Mouse (Mus musculus) right cerebral cortex, postnatal 10 days (tissue): ENCODE measurements around the gene Zfp819.
A peak's percentile ranks its signal among the peaks of the same experiment; 100 is the strongest.

Experiments
- DNase-seq, 2 experiments: peaks; one replicate each; pipeline ENCODE4 v3.0.0; 2021; ENCODE audit warnings: low spot score in 2 of 2

Zfp819 gene

DNA sequence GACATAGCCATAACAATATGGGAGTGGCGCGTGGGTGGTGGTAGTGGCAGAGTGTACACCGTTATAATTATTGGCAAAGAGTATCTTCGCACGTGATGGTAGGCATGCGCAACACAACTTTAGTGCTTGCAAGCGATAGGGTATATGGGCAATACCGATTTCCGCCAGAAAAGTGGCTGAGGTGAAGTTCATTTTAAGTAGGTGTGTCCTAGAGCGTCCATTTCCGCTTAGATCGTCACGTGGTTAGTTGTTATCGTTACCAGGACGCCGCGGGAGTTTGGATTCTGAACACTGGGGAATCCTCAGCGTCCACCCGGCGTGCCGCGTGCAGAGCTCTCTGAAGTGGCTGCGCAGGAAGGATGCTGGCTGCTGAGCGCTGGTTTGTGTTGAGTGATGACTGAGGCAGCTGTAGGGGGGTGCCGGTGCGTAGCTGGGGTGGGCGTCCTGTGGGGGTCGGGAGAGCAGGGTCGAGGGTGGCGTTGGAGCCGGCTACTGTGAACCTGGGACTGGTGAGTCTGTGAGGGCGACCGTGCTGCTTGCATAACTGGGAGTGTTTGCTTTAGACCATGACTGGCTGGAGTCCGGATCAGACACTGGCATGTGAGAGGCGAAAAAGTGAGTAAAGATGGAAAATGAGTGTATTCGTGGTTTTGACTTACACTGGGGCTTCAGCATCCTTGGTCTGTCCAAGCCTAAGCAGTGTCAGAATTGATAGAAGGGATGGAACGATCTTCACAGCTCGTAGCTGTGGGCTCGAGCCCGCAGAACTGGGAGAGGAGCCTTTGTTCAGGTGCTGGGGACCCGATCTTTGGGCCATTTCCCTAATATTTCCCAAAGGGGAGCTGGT lies at the start of gene Zfp819:
Gene Zfp819, plus strand, starts transcription at position 274 of the 847 bp plus-strand sequence.
- peak; percentile 85 to 91 for DNase-seq

DNA sequence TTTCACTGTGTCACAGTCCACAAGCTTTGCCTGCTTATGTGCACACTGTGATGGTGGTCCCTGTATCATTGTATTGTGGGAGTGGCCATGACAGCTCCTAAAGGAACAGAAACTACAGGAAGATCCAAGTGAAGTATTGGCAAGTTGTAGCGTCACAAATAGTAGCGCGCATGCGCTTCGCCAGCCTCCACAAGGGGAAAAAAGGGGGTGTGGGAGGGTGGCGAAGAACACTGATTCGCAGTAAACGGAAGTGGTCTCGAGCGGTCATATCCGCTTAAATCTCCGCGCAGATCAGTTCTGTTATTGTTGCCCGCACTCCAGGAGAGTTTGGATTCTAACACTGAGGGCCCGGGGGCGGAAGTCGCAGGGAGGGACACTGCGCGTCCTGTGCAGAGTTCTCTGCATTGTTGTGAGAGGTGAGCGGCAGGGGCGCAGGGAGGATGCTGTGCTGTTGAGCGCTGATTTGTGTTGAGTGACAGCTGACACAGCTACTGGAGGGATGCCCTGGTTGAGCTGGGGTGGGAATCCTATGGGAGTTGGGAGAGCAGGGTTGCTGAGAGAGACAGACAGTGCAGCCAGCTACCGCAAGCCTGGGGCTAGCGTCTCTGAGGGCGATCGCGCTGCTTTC lies 44.8 kb upstream of the Zfp819 start, which contains the start of gene Zfp658:
Gene Zfp658, plus strand, starts transcription at position 251 of the 628 bp plus-strand sequence.
- peak; percentile 95 for DNase-seq

DNA sequence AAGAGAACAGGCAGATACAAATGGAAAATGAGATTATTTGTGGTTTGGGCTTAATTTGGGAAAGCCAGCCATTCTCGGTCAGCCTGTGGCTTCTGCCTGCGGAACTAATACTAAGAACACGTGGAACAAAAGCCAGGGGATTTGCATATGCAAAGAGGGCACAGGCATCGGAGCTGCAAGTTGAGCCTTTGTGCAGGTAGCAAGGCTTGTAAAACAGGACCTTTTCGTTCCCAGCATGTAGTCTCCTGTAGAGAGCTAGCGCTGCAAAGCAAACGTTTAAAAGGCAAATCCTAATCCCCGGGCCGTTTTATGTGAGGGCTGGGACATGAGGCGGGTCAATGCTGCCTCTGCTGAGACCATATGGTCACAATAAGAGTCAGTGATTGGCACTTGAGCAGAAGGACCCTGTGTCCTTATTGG lies 44.3 kb upstream of the Zfp819 start:
- DNase-seq: peak in 1 of 2 experiments; percentile 25

DNA sequence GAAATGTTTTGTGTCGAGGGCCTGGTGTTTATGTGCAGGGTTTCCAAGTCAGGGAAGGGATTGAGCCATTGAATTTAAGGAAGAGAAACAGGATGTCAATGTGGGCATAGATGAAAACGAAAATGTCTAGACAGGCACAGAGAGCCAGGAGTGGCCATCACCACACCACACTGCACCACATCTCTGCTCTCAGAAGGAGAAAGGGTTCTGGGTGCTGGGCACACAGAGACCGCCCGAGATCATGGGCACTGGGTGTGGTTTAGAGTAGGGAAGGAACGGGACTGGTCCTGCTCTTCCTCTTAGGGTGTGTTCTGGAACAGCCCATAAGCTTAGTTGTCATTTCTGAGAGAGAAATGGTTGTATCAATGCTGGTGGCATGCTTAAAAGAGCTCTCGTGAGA lies 43.7 kb upstream of the Zfp819 start:
- DNase-seq: no peak

DNA sequence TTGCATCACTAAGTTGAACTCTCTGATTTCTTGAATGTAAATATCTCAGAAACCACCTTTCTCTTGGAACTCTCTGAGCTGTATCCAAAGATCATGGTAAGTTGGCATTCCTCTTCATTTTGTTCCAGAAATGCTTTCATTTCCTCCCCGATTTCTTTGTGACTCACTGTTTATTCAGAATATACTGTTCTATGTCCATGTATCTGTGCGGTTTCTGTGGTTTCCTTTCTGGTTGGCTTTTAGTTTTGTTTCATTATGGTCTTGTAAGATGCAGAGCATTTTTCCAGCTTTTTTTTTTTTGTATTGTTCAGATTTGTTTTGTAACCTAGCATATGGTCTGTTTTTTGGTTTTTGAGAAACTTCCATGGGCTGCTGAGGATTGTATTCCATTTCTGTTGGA lies 35.8 kb upstream of the Zfp819 start:
- no peak for DNase-seq

DNA sequence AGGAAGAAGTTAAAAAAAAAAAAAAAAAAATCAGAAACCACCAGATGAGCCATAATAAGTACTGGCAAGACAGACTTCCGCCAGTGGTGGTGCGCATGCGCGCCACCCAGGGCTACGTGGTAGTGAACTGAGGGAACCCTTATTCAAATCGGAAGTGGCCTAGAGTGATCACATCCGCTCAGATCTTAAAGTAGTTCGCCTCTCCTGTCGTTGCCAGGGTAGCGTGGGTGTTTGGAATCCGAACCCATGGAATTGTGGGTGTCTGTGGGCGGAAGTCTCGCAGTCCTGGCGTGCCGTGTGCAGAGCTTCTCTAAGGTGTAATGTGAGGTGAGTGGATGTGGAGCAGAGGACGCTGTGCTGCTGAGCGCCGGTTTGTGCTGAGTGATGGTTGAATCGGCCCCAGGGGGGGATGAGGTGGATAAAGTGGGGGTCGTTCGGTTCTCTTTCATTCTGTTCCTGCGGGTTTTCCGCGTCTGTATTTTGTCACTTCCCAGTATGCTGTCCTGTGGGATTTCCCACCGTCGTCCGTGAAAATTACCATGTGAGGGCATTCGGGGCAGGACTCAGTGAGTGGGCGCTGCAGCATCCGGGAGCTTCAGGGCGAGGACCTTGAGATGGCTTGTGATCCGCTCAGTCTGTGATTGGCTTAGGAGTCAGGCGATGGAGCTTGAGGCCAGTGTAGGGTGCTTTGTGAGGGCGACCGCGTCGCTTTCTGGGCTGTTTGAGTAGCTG lies 27.4 kb upstream of the Zfp819 start, which contains the start of gene Zfp719:
Gene Zfp719, plus strand, starts transcription at position 171 of the 732 bp plus-strand sequence.
- DNase-seq: peak; percentile 97 to 98

DNA sequence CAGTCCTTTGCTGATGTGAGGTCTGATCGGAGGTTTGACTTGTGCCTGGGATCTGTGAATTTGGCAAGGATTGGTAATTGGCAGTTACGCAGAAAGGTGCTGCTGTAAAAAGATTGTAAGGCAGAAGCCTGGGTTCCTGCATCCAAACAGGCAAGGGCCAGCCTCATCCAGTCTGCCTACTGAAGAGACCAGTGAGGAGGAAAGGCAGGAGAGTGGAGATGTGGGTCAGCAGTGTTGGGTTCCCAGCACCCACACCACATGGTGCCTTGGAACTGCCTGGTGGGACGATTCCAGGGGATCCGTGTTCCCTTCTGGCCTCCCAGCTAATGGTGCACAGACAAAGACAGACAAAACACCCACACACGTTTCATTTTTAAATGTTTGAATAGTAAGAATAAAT lies 26.4 kb upstream of the Zfp819 start:
- peak in 1 of 2 experiments; percentile 46 for DNase-seq

DNA sequence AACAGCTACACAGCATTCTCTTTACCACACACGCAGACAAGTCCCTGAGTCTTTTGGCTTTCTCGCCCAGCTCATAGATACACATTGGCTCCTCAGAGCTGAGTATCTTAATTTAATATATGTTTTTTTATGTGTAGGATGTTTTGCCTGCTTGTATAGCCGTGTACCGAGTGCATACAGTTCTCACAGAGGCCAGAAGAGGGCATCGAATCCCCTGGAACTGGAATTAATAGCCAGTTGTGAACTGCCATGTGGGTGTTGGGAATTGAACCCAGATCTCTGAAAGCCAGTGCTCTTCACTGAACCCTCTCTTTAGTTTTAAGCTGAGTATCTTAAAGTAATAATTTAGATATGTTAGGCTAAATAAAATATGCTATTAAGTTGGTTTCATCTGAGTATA lies 22.2 kb upstream of the Zfp819 start:
- DNase-seq: no peak

DNA sequence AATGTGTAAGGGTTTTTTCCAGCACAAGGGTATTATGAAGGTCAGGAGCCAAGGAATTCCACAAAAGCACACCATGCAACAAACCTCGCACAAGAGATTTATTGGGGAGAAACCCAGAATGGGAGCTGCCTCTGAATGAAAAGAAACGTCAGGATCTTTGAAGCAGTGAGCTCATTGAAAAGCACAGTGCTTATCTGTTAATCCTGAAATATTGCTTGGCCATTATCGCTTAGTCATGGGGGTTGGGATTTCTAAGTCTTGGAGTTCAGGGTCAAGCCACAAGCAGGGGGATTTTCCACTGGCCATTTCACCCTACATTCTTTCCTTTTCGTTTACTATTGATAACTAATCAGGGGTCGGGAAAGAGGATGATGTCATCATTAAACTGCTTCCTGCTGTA lies 5.1 kb upstream of the Zfp819 start:
- no peak for DNase-seq

DNA sequence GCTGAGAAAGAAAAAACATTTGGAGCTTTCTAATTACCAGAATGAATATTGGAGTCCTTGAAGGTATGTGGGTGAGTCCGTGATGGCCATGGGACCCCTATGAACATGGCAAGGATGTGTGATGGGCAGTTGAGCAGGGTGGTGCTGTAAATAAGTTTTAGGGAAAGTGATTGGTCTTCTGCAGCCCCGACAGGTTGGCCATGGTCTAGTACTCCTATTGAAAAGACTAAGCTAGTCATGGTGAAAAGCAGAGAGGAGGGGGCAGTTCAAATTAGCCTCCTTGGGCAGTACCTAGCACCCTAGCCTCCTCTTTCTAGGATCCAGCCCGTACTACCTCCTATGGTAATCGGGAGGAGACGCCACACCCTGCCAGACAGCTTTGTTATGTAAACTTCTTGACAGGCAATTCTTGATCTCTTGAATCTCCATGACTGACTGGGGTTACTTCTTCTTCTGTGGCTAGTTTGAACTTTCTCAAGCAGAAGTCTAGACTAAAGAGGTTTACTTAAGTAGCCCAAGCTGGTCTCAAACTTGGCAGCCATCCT lies 846 bp downstream of the Zfp819 start:
- no peak for DNase-seq

DNA sequence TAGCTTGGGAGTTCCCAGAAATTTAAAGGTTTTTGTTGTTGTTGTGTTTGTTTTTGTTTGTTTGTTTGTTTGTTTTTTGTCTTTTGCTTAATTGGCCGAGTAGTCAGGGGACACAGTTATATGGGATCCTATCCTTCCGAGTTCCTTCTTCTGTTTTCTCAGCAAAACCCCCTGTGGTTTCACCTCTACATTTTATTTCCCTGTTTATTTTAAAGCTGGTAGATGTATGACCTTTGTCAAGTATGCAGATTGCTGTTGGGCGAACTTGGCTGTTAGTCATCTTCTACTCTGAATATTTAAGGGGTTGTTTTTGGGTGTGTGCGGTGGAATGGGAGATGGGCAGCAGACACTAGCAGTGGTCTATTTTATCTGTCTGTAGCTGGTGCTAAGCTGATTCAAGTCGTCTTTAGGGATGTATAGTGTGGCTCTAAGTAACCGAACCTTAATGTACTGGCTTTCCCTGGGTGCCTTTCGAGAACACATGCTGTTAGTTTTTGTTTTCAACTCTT lies 1.4 kb downstream of the Zfp819 start:
- DNase-seq: no peak

DNA sequence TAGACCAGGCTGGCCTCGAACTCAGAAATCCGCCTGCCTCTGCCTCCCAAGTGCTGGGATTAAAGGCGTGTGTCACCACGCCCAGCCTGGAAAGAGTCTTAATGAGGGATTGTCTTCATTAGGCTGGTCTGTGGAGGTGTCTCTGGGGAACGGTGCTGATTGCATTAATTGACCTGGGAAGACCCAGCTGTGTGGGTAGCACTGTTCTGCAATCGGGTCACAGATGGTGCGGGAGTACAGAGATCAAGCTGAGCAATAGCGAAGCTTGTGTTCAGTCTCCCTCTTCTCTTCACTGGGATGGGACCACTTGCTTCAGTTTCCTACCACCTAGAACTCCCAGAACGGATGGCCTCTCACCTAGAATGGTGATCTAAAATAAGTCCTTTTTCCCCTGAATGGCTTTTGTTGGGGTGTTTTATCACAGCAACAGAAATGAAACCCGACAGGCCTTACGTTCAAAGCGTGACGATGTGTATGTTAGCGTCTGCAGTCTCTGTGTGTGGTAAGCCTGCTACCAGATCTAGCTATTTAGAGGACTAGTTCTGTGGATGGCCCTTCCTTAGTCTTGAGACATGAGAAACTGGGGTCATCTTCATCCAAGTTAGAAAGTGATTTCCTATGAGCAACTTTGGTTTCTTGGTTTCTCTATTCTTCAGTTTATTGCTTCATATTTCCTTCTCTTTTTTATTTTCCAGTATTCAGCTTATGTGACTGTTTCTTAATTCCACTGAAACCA lies 7.0 kb downstream of the Zfp819 start:
- DNase-seq: no peak

DNA sequence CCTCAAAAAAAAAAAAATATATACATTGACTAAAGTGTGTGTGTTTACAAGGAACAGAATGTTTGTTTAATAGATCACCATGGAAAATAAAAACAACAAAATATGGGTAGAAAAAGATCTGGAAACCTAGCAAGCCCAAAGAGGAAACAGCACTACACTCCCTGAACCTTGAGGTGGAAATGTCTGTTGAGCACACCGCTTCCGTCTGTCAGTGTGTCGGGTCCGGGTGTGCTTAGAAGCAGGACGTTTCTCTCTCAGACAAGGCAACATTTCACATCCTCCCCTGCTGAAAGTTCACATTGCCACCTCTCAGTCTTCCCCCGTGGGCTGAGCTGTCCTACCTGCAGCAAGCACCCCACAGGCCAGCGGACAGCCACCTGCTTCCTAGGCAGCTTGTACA lies 16.0 kb downstream of the Zfp819 start:
- no peak for DNase-seq

DNA sequence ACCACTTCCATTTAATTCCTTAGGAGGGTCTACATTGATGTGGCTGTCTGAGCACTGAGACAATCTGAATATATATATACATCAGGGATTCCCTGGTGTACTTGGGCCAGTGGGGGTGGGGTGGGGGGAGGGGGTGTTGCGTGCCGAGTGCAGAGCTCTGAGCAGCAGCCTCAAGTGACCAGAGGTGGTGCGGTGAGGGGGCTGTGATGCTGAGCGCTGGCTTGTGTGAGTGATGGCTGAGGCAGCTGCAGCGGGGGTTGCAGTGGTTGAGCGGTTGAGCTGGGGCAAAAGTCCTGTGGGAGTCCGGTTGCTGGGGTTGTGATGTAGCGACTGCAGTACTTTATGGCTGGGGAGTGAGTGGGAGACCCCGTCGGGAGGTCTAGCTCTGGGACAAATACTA lies 16.9 kb downstream of the Zfp819 start:
- DNase-seq: no peak

DNA sequence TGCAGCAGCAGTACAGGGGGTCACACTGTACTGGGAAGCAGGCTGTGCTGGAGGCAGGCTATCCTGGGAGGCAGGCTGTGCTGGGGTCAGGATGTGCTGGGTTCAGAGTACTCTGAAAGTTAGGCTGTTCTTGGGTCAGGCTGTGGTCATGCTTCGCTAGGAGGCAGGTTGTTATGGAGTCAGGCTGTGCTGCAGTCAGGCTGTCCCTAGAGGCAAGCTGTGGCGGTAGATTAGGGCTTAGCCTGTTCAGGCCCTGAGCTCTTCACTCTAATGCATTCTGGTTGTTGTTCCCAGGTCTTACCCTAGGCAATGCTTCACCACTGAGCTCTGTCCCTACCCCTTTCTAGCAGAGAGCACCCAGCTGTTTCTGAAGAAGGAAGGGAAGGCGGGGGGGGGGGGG lies 18.1 kb downstream of the Zfp819 start:
- DNase-seq: no peak

DNA sequence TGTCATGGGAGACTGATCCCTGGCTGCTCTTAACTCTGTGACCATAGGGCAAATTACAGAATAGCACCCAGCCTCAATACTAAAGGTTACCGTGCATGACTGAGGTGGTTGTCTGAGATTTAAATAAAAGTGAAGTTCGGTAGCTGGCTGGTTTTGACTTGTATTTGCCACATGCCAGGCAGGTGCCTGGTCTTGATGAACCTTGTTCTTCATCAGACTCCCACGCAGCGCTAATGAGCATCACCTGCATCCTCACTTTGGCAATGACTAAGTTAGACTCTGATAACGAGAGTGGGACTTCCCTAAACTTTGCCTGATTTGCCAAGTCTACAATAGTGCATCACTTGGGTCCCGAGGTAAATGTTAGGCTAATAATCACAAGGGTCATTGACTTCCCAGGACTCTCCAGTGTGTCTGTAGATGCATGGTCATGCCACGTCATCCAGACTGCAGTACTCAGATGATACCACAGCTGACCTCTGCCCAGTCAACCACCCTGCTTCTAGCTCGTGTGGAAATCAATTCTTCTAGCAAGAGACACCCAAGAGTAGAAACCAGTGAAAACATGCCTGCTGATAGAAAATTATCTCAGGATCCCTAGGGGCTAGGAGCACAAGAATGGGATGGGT lies 18.9 kb downstream of the Zfp819 start:
- DNase-seq: no peak

DNA sequence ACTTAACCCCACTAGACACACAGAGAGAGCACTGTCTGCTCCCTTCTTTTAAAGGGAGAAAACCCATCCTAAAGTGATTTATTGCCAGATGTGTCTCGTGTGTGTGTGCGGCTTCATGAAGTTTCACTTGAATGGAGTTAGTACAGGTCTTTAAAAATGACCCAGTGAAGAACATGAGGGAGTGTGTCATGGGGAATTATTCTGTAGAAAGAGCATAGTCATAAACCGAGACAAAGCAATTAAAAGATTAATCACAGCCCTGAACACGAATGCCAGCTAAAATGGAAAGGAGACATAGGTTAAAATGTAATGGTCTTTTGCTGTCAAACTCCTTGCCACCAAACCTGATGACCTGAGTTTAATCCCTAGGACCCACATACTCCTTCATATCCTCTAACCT lies 27.0 kb downstream of the Zfp819 start:
- DNase-seq: no peak

DNA sequence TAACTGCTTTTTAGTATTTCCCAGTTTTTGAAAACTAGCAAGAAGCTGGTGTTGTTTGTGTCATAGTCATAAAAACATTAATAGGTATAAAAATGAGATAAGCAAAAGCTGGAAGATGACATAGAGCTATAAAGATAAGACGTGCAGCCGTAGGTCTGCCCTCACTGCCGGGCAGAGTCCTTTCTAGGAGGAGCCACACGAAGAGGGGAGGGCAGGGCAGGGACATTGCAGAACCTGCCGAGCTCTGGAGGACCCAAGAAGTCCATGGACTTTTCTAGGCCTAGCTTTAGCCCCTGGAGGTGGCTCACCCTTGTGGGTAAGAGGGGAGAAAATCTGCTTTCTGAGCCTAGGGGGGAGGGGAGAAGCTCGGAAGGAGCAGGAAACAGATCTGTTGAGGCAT lies 27.5 kb downstream of the Zfp819 start, which contains the start of gene Ceacam18:
Gene Ceacam18, plus strand, starts transcription at position 208 of the 400 bp plus-strand sequence.
- no peak for DNase-seq

DNA sequence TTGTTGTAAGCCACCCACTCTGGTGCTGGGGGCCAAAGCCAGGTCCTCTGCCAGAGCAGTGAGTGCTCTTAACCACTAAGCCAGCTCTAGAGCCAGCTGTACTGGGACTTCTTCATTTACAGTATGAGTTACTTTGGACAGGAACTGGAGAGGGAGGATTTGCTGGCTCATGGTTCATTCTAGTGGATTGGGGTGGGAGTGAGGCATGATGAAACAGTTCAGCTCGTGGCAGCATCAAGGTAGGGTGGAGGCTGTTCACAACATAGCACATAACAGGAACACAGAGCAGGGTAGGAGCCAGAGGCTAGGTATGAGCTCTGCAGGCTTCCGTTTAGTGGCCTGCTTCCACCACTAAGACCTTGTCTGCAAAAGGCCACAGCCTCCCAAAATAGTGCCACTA lies 29.2 kb downstream of the Zfp819 start:
- DNase-seq: no peak

DNA sequence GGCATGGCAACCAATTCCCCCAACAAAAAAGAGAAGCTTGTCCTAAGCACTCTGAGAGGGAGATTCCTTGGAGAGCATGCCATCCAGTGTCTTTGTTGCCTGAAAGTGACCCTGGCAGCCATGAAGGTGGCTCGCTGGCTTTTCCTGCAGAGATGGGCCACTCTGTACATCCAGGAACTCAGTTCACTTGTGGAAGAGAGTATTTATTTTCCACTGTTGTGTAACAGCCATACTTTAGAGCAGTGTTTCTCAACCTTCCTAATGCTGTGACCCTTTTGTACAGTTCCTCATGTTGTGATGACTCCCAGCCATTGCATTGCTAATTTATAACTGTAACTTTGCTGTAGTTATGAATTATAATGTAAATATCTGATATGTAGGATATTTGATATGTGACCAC lies 30.1 kb downstream of the Zfp819 start:
- DNase-seq: no peak

DNA sequence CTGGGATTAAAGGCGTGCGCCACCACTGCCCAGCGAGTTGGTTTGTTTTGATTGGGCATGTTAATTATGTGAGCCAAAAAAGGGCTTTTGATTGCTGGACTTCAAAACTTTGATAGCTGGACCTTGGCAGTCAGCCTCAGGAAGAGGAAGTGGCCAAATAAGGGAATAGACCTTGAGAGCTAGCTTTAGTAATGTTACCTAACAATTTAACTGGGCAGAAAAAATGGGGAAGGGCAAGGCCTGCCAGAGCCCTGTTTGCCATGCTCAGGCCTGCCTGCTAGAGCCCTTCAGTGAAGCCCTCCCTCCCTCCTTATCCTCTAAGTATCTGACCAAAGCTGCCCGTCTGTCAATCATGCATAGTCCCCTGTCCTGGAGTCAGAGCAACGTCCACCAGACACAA lies 35.6 kb downstream of the Zfp819 start:
- no peak for DNase-seq
